Mouse (Mus musculus) heart, embryonic 14.5 days (tissue): ENCODE measurements around the gene Filip1. TPM values are rescaled to one million over a fixed set of nuclear protein-coding genes. Genes with fewer than 3 reads are reported as not detected.

Experiments
- ATAC-seq: fragments of 200-750 bp; cut with Nextera tagmentation; 2 replicates; pipeline ENCODE4 v1.8.0; 2017; ENCODE audit warnings: low read depth, moderate TSS enrichment; ENCODE audit not compliant: insufficient number of reproducible peaks, insufficient read depth, low FRiP score
- H3K27ac ChIP-seq, 2 experiments: fragments of 200-500 bp in 1 of 2; fragments of 300-500 bp in 1 of 2; sonication (generic) in 1 of 2; replicated peaks in 1 of 2; 2 replicates each; pipeline ENCODE4 v1.5.1; 2012 to 2014; ENCODE audit warnings: low read depth in 2 of 2, low read length in 2 of 2, control low read depth in 1 of 2, mild to moderate bottlenecking in 1 of 2, mixed read lengths in 1 of 2; ENCODE audit not compliant: control insufficient read depth in 1 of 2, insufficient read depth in 1 of 2
- H3K27me3 ChIP-seq: fragments of 300-500 bp; sonication (generic); 2 replicates; pipeline ENCODE4 v1.6.1; 2014; ENCODE audit warnings: mild to moderate bottlenecking, low read length, control low read depth; ENCODE audit not compliant: control insufficient read depth, insufficient read depth
- H3K36me3 ChIP-seq: fragments of 300-500 bp; sonication (generic); 2 replicates; pipeline ENCODE4 v1.6.1; 2014; ENCODE audit warnings: mild to moderate bottlenecking, control low read depth, low read length, mixed read lengths; ENCODE audit not compliant: control insufficient read depth, insufficient read depth
- H3K4me1 ChIP-seq, 2 experiments: fragments of 200-500 bp in 1 of 2; fragments of 300-500 bp in 1 of 2; sonication (generic) in 1 of 2; 2 replicates each; pipeline ENCODE4 v1.6.1; 2012 to 2014; ENCODE audit warnings: low read length in 2 of 2, control low read depth in 1 of 2, mixed read lengths in 1 of 2; ENCODE audit not compliant: control insufficient read depth in 2 of 2, insufficient read depth in 2 of 2
- H3K4me2 ChIP-seq: fragments of 300-500 bp; sonication (generic); 2 replicates; pipeline ENCODE4 v1.6.1; 2014; ENCODE audit warnings: mild to moderate bottlenecking, low read length
- H3K4me3 ChIP-seq, 2 experiments: fragments of 200-500 bp in 1 of 2; fragments of 300-500 bp in 1 of 2; sonication (generic) in 1 of 2; 2 replicates each; pipeline ENCODE4 v1.5.1; 2012 to 2014; ENCODE audit warnings: low read length in 2 of 2, mild to moderate bottlenecking in 2 of 2, control low read depth in 1 of 2, low read depth in 1 of 2, moderate library complexity in 1 of 2; ENCODE audit not compliant: control insufficient read depth in 1 of 2, insufficient read depth in 1 of 2
- H3K9ac ChIP-seq: fragments of 300-500 bp; sonication (generic); 2 replicates; pipeline ENCODE4 v1.6.1; 2014; ENCODE audit warnings: mild to moderate bottlenecking, low read length
- H3K9me3 ChIP-seq: fragments of 300-500 bp; sonication (generic); 2 replicates; pipeline ENCODE4 v1.6.1; 2016; ENCODE audit warnings: low read length, control low read depth; ENCODE audit not compliant: control insufficient read depth
- WGBS: fragments of 180-500 bp; shearing (Covaris S2); extraction: QIAGEN DNeasy Blood & Tissue Kit; methylation state at CpG from one replicate; pipeline ENCODE4 v1.1.7; 2014; 5-methylcytosine and 5-hydroxymethylcytosine counted together
- polyA plus RNA-seq: library from polyadenylated mRNA; unstranded; fragments of >200 nt; fragmentation: Nextera tagmentation; extraction: Ambion mirVana; gene quantifications from 2 replicates; pipeline ENCODE4 v1.2.1, GENCODE M21; 2014

Gene Filip1
- polyA plus RNA-seq, 1 experiment from 2014 or later: 33.9 TPM

GRCm38 (mm10) chr9:79890488-79890887, 122.2 kb downstream of the Filip1 start:
- no peak for ATAC-seq
- H3K4me2 ChIP-seq: no peak overlapping the region
- no peak overlapping the region for H3K9ac ChIP-seq
- H3K9me3 ChIP-seq: no peaks in the 10 kb centered on the region
- H3K27me3 ChIP-seq: no peaks in the 10 kb centered on the region
- peaks cover 10 to 34% of the 10 kb centered on the region in 2 experiments for H3K4me1 ChIP-seq
- H3K4me3 ChIP-seq: no peak overlapping the region
- 0 out of 2 replicates have a peak, but pooled peaks cover 3% of the 10 kb centered on the region for H3K36me3 ChIP-seq
- WGBS: 77% methylated on average over 4 of the region's 4 CpGs
- no peak overlapping the region for H3K27ac ChIP-seq

DNA sequence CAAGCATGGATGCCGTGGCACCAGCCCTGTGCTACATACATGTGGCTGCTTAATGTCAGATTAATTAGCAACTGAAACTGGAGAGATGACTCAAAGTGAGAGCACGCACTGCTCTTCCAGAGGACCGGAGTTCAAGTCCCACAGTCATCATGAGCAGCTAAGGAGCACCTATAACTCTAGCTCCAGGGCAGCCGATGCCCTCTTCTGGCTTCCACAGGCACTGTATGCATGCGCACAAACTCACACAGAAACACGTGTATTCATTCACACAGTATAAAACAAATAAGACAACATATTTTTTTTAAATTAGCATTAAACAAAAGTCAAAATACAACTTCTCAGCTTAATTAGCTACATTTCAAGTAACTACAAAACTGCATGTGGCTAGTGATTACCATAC, 123.5 kb downstream of the Filip1 start:
- no peak overlapping the region for H3K27ac ChIP-seq
- H3K9ac ChIP-seq: no peak overlapping the region
- H3K4me2 ChIP-seq: no peak overlapping the region
- H3K9me3 ChIP-seq: no peaks in the 10 kb centered on the region
- no peak for ATAC-seq
- H3K4me3 ChIP-seq: no peak overlapping the region
- H3K27me3 ChIP-seq: no peaks in the 10 kb centered on the region
- WGBS: 84% methylated on average over 6 of the region's 6 CpGs
- peaks cover 9 to 29% of the 10 kb centered on the region in 2 experiments for H3K4me1 ChIP-seq
- H3K36me3 ChIP-seq: 0 out of 2 replicates have a peak, but pooled peaks cover 2% of the 10 kb centered on the region

- H3K4me2 ChIP-seq: no peak overlapping the region
- ATAC-seq: no peak
- H3K27me3 ChIP-seq: no peaks in the 10 kb centered on the region
- H3K36me3 ChIP-seq: no peaks in the 10 kb centered on the region
- H3K4me1 ChIP-seq: peaks cover 7 to 25% of the 10 kb centered on the region in 2 experiments
- H3K9ac ChIP-seq: no peak overlapping the region
- H3K27ac ChIP-seq: peak overlapping the region; percentile 41 to 64; a peak in 3 of 4 replicates
- no peak overlapping the region for H3K4me3 ChIP-seq
- no peaks in the 10 kb centered on the region for H3K9me3 ChIP-seq
- WGBS: 53% methylated on average over 11 of the region's 11 CpGs
Measured at GRCm38 (mm10) chr9:79885244-79886210, 127.1 kb downstream of the Filip1 start.

- no peak for ATAC-seq
- Histone ChIP-seq H3K9ac (no peak overlapping the region), H3K4me2 (no peak overlapping the region), H3K36me3 (no peaks in the 10 kb centered on the region), H3K27ac (no peak overlapping the region), H3K9me3 (no peaks in the 10 kb centered on the region), H3K4me3 (no peak overlapping the region), H3K4me1 (peaks cover 10 to 32% of the 10 kb centered on the region in 2 experiments), H3K27me3 (no peaks in the 10 kb centered on the region)
- 78% methylated on average over 2 of the region's 2 CpGs for WGBS
Measured at GRCm38 (mm10) chr9:79883139-79883538, 129.5 kb downstream of the Filip1 start.

GRCm38 (mm10) chr9:79880031-79880430, 132.6 kb downstream of the Filip1 start:
- no peaks in the 10 kb centered on the region for H3K9me3 ChIP-seq
- ATAC-seq: no peak
- no peak overlapping the region for H3K4me2 ChIP-seq
- no peak overlapping the region for H3K9ac ChIP-seq
- WGBS: 29% methylated on average over 7 of the region's 7 CpGs
- peaks cover 10 to 36% of the 10 kb centered on the region in 2 experiments for H3K4me1 ChIP-seq
- H3K27me3 ChIP-seq: no peaks in the 10 kb centered on the region
- H3K36me3 ChIP-seq: no peaks in the 10 kb centered on the region
- H3K27ac ChIP-seq: no peak overlapping the region
- H3K4me3 ChIP-seq: no peak overlapping the region

DNA sequence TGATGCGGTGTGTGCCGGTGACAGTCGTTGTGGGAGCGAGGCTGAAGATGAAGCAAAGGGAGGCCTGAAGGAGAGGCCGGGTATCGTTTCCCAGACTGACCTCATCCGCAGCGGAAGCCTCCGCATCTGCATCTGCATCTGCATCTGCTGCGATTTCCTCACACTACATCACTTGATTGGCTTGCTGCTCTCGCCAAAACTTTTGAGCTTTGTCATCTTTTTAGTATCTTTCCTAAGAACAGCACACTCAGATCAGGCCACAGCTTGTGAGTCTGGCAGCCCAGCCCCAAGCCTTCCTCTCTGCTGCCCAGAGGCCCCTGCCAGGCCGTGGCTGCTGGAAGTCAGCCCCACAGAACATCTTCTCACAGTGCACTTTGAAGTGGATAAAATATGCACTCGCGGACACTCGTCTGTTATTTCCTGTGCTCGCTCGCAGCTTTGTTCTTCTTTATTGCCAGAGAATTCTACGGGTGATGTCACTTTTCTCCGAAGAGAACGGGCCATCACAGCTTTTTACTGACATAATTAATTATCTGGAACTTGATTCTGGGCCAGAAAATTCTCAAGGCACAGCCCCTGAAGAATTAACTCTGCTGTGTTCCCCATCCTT, 137.0 kb downstream of the Filip1 start:
- 55% methylated on average over 20 of the region's 20 CpGs for WGBS
- Histone ChIP-seq H3K4me2 (peak overlapping the region; percentile 45), H3K36me3 (no peaks in the 10 kb centered on the region), H3K9me3 (no peaks in the 10 kb centered on the region), H3K27ac (peak overlapping the region; percentile 53 to 70; a peak in 3 of 4 replicates), H3K9ac (peak overlapping the region; percentile 48), H3K27me3 (no peaks in the 10 kb centered on the region), H3K4me3 (no peak overlapping the region), H3K4me1 (peaks cover 13 to 33% of the 10 kb centered on the region in 2 experiments)
- no peak for ATAC-seq

DNA sequence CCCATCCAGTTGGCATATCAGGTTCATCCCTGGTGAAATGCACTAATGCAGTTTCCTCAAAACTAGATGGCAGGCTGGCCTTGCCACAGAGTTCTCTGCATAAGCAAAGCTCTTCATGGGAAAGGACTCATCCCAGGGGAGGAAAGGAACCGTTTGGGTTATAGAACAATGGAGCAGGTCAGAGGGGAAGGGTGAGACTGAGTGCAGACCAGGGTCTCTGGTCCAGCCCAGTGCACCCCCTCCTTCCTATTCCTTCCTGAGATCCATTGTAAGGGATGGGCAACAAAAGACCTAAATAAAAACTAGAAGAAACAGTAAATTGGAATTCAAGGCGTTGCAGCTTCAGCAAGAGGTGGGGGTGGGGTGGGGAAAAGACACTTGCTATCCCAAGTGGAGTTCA, 140.1 kb downstream of the Filip1 start:
- no peak overlapping the region for H3K9ac ChIP-seq
- H3K27me3 ChIP-seq: no peaks in the 10 kb centered on the region
- H3K27ac ChIP-seq: peak overlapping the region in 1 of 2 experiments; percentile 14; a peak in 1 of 4 replicates
- peaks cover 16 to 33% of the 10 kb centered on the region in 2 experiments for H3K4me1 ChIP-seq
- H3K36me3 ChIP-seq: no peaks in the 10 kb centered on the region
- no peak overlapping the region for H3K4me3 ChIP-seq
- H3K4me2 ChIP-seq: no peak overlapping the region
- no peaks in the 10 kb centered on the region for H3K9me3 ChIP-seq
- 43% methylated on average over 2 of the region's 2 CpGs for WGBS
- peak; percentile 59; the same call in 1 of the 2 replicates for ATAC-seq
